Mouse (Mus musculus): ENCODE measurements around the gene Cpt1b. TPM values are rescaled to one million over a fixed set of nuclear protein-coding genes. Genes with fewer than 3 reads are reported as not detected.

The Cpt1b gene
- polyA plus RNA-seq, 1 experiment from 2014 or later, result 2.3 TPM

DNA sequence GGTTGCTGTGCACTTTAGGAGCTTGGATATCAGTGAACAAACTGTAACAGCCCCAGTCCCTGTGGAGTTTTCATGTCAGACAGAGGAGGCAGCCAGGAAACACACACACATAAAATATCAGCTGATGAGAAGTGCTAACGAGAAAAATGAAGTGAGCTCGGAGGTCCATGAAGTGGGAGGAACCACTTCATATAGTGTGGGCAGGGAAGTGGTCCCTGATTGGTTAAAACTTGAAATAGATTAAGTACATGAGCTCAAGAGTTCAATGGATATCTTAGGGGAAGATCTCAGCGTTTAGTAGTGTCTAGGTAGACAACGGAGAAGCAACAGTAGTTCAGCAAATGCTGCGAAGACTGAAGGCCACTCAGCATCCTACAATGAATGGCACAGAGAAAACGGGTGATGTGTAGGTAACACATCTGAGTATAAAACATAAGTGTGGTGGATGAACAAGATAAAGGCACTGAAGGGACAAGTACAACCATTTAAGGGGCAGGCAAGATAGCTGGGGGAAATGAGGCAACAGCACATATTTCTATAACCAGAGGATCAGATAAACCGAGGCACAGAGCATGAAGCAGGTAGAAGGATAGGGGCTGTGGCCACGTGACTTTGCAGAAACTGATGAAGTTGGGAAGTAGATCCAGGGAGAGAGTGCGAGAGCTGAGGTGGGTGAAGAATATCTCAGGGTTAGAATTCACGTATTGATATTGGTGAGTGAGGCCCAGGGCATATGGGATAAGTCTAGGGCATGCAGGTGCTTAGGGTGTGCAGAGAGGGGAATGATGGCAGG lies 20.6 kb downstream of the Cpt1b start:
- Histone ChIP-seq H3K27ac (no peak overlapping the region), H3K4me3 (no peak overlapping the region), H3K36me3 (no peaks in the 10 kb centered on the region), H3K9ac (no peak overlapping the region), H3K27me3 (replicated peaks) (no peaks in the 10 kb centered on the region), H3K4me1 (no peaks in the 10 kb centered on the region), H3K9me3 (replicated peaks) (0 out of 2 replicates have a peak, but pooled peaks cover 5% of the 10 kb centered on the region), H3K4me2 (no peak overlapping the region)
- no peak for ATAC-seq
- WGBS (ENCODE audit: insufficient replicate concordance), result 59% methylated on average over 10 of the region's 10 CpGs

DNA sequence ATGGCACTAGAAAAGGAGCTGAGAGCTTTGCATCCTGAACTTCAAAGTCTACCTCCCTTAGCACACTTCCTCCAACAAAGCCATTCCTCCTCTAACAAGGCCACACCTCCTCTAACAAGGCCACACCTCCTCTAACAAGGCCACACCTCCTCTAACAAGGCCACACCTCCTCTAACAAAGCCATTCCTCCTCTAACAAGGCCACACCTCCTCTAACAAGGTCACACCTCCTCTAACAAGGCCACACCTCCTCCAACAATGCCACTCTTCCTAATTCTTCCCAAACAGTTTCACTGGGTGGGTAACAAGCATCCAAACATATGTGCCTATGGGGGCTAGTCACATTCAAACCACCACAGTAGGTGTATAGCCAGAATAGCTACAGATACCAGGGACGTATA lies 23.2 kb downstream of the Cpt1b start:
- Histone ChIP-seq H3K4me2 (no peak overlapping the region), H3K27me3 (replicated peaks) (no peaks in the 10 kb centered on the region), H3K27ac (no peak overlapping the region), H3K4me3 (no peak overlapping the region), H3K9me3 (replicated peaks) (no peaks in the 10 kb centered on the region), H3K9ac (no peak overlapping the region), H3K4me1 (no peaks in the 10 kb centered on the region), H3K36me3 (no peaks in the 10 kb centered on the region)
- ATAC-seq, result no peak
- 73% methylated on average over 1 of the region's 1 CpGs for WGBS (ENCODE audit: insufficient replicate concordance)

DNA sequence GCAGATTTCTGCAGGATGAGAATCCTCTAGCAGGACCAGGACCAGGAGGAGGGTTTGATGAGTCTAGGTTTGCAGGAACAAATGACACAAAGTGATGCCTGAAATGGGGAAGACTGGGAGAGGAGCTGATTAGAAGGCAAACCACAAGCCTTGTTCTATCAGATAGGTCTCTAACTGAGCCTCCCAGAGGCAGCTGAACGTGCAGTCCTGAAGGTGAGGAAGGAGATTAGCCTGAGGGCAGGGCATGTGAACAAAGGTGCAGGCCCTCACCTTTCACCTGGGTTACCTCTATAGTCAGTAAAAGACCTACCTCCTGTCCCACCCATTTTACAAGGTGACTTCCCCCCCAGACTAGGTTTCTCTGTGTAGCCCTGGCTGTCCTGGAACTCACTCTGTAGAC lies 25.9 kb downstream of the Cpt1b start:
- Histone ChIP-seq H3K4me2 (no peak overlapping the region), H3K9ac (no peak overlapping the region), H3K36me3 (no peaks in the 10 kb centered on the region), H3K4me1 (no peaks in the 10 kb centered on the region), H3K9me3 (replicated peaks) (no peaks in the 10 kb centered on the region), H3K27ac (no peak overlapping the region), H3K27me3 (replicated peaks) (no peaks in the 10 kb centered on the region), H3K4me3 (no peak overlapping the region)
- ATAC-seq, result no peak
- WGBS (ENCODE audit: insufficient replicate concordance), result 6% methylated on average over 1 of the region's 1 CpGs

DNA sequence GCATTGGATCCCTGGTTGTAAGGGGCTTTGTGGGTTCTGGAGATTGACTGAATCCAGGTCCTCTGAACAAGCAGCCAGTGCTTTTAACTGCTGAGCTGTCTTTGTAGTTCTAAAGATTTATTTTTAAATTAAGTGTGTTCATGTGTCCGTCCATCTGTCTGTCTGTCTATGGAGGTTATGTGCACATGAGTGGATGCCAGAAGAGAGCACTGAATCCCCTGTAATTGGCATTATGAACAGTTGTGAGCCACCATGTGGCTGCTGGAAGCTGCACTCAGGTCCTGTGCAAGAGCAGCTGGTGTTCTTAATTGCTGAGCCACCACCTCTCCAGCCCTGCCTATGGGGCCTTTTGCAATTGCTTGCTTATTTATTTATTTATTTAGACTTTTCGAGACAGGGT lies 27.5 kb downstream of the Cpt1b start:
- Histone ChIP-seq H3K9me3 (replicated peaks) (no peaks in the 10 kb centered on the region), H3K4me1 (no peaks in the 10 kb centered on the region), H3K4me2 (no peak overlapping the region), H3K27ac (no peak overlapping the region), H3K27me3 (replicated peaks) (no peaks in the 10 kb centered on the region), H3K4me3 (no peak overlapping the region), H3K36me3 (no peaks in the 10 kb centered on the region), H3K9ac (no peak overlapping the region)
- WGBS (ENCODE audit: insufficient replicate concordance), result 69% methylated on average over 2 of the region's 2 CpGs
- no peak for ATAC-seq

DNA sequence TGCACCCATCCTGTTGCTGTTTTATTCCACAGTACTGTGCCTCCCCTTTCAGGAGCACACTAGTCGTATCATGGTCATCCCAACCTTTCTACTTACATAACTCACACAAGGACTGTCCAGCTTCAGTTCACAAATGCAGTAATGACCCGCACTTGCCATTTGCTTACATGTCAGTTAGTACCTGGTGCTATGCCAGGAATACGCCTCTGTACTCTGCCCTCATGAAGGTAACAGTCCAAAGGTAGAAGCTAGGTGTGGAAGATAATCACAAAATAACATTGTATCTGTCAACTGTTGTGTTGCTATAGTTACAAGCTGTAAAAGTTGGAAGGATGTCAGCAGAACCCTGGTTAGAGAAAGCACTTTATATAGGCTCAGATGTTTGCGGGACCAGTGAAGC lies 28.8 kb downstream of the Cpt1b start:
- Histone ChIP-seq H3K27me3 (replicated peaks) (peaks cover 10% of the 10 kb centered on the region; the same call in 1 of the 2 replicates), H3K4me1 (no peaks in the 10 kb centered on the region), H3K9me3 (replicated peaks) (no peaks in the 10 kb centered on the region), H3K36me3 (no peaks in the 10 kb centered on the region), H3K9ac (no peak overlapping the region), H3K4me3 (no peak overlapping the region), H3K4me2 (no peak overlapping the region), H3K27ac (no peak overlapping the region)
- WGBS (ENCODE audit: insufficient replicate concordance), result 72% methylated on average over 4 of the region's 4 CpGs
- no peak for ATAC-seq

DNA sequence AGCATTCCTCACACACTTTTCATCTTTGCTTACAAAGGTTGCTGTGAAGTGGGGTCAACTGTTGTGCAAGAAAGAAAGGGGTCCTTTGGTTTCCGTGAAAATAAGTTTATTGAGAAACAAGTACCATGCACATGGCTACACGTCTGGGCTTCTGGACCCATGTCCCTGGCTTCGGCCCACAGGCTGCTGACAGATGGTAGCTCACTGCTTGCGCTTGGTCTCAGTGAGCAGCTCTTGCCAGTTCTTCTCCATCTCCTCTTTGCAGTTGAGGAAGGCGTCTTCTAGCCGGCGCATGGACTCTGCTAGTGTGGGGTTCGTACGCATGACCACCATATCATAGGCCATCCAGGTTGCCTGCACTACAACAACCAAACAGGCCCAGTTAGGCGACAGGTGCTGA lies 35.6 kb downstream of the Cpt1b start:
- no peak for ATAC-seq
- WGBS (ENCODE audit: insufficient replicate concordance), result 83% methylated on average over 10 of the region's 10 CpGs
- Histone ChIP-seq H3K4me1 (no peaks in the 10 kb centered on the region), H3K9ac (no peak overlapping the region), H3K36me3 (no peaks in the 10 kb centered on the region), H3K27me3 (replicated peaks) (peaks cover 42% of the 10 kb centered on the region), H3K27ac (no peak overlapping the region), H3K9me3 (replicated peaks) (no peaks in the 10 kb centered on the region), H3K4me3 (no peak overlapping the region), H3K4me2 (no peak overlapping the region)

DNA sequence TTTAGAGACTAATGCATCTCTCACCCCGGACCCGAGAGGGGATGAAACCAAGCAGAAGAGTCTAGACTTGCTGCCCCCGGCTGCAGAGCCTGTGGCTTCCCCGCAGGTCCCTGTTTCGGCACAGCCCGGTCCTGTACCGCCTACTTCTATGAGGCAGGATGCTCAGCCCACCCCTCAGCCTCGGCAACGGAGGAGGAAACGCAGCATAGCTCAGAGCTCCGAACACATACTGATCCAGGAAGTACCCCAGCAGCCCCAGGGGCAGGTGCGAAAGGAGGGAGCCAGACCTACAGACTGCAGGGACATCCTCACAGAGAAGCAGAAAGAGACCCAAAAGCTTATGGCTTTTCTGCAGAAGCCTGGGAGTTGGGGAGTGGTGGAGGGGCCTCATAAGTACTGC lies 38.5 kb downstream of the Cpt1b start:
- H3K36me3 ChIP-seq, result no peaks in the 10 kb centered on the region
- peaks cover 57% of the 10 kb centered on the region for H3K27me3 ChIP-seq (replicated peaks)
- no peak overlapping the region for H3K4me3 ChIP-seq
- no peak overlapping the region for H3K9ac ChIP-seq
- no peak overlapping the region for H3K4me2 ChIP-seq
- 28% methylated on average over 12 of the region's 12 CpGs for WGBS (ENCODE audit: insufficient replicate concordance)
- no peaks in the 10 kb centered on the region for H3K4me1 ChIP-seq
- no peaks in the 10 kb centered on the region for H3K9me3 ChIP-seq (replicated peaks)
- no peak overlapping the region for H3K27ac ChIP-seq
- no peak for ATAC-seq

DNA sequence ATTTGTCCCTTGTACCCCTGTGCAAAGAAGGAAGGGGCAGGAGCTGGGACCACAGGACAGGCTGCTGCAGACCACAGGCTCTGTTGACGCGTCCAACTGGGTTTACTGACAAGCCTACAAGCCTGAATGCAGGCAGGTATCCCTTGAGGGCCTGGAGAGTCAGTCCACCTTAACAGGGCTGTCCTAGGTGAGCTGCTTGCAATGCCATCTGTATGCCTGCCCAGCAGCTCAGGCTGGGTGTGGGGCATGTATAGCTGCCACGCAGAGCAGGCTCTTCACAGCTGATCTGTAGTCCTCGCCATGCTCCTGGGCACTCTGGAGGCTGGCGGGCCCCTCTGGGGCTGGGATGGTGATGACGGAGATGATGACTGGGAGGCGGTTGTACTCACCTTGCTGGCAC lies 41.0 kb downstream of the Cpt1b start, which contains the start of gene Klhdc7b:
Klhdc7b (plus strand) TSS at position 301 of the 400 bp plus-strand sequence.
- H3K9ac ChIP-seq, result no peak within 1 kb of the TSS
- peaks cover 65% of the 10 kb centered on the region for H3K27me3 ChIP-seq (replicated peaks)
- no peak within 1 kb of the TSS for H3K27ac ChIP-seq
- no peak for ATAC-seq
- peaks cover 2% of the 10 kb centered on the region for H3K4me1 ChIP-seq
- WGBS (ENCODE audit: insufficient replicate concordance), result 78% methylated on average over 7 of the region's 7 CpGs
- no peaks in the 10 kb centered on the region for H3K36me3 ChIP-seq
- H3K4me3 ChIP-seq, result no peak within 1 kb of the TSS
- no peaks in the 10 kb centered on the region for H3K9me3 ChIP-seq (replicated peaks)
- H3K4me2 ChIP-seq, result no peak within 1 kb of the TSS

DNA sequence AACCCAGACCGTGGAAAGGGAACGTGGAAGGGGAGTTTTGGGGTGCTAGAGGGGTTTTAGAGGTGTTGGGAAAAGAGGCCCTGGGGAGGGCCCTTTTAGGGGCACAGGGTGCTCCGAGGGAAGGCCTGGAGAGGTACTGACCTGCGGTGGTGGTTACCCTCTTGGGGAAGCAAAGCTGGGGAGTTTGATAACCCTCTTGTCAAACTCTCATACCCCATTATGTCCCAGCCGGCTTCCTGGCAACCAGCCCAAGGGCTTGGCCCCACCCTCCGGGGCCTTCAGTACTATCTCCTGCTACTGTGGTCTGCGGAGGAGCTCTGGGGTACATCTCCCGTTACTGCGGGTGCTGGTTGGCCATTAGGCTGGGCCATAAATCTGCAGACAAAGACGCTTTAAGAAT lies 46.2 kb downstream of the Cpt1b start:
- peak; percentile 47; the same call in 1 of the 2 replicates for ATAC-seq
- Histone ChIP-seq H3K9me3 (replicated peaks) (no peaks in the 10 kb centered on the region), H3K36me3 (no peaks in the 10 kb centered on the region), H3K27me3 (replicated peaks) (peaks cover 66% of the 10 kb centered on the region), H3K27ac (no peak overlapping the region), H3K4me1 (peaks cover 27% of the 10 kb centered on the region), H3K4me3 (peak overlapping the region; percentile 48), H3K4me2 (peak overlapping the region; percentile 75), H3K9ac (peak overlapping the region; percentile 58; the same call in 1 of the 2 replicates)
- 3% methylated on average over 10 of the region's 10 CpGs for WGBS (ENCODE audit: insufficient replicate concordance)

DNA sequence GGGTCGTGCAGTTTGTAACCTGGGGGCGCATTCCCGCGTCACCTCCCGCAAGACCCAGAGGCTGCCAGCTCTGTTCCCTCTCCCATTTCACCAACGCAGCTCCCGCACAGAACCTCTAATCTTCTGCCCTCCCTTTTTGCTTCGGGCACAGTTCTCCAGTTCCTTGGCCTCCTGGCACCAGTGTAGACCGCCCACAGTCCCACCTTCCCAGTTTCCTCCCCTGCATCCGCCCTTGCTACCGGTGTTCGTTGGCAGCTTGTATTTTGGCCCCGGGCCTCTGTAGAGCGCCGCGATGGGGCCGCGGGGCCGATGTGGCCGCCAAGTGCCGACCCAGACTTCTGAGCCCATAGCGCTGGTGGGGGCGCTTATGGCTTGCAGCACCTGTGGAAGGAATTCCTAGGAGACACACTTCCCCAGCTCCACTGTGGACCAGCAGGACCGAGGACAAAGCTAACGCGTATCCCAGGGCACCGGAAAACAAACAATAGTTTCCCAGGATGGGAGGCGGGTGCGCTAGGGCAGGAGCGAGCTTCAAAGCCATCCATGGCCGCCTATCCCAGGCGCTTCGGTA lies 46.7 kb downstream of the Cpt1b start, which contains the start of gene Odf3b:
Odf3b (minus strand) TSS at position 452 of the 571 bp plus-strand sequence.
- no peak for ATAC-seq
- 2% methylated on average over 33 of the region's 33 CpGs for WGBS (ENCODE audit: insufficient replicate concordance)
- no peak within 1 kb of the TSS for H3K27ac ChIP-seq
- H3K4me1 ChIP-seq, result peaks cover 32% of the 10 kb centered on the region
- peaks cover 63% of the 10 kb centered on the region for H3K27me3 ChIP-seq (replicated peaks)
- peak within 1 kb of the TSS; percentile 48 for H3K4me3 ChIP-seq
- no peaks in the 10 kb centered on the region for H3K36me3 ChIP-seq
- peak within 1 kb of the TSS; percentile 75 for H3K4me2 ChIP-seq
- no peaks in the 10 kb centered on the region for H3K9me3 ChIP-seq (replicated peaks)
- peak within 1 kb of the TSS; percentile 58 for H3K9ac ChIP-seq

DNA sequence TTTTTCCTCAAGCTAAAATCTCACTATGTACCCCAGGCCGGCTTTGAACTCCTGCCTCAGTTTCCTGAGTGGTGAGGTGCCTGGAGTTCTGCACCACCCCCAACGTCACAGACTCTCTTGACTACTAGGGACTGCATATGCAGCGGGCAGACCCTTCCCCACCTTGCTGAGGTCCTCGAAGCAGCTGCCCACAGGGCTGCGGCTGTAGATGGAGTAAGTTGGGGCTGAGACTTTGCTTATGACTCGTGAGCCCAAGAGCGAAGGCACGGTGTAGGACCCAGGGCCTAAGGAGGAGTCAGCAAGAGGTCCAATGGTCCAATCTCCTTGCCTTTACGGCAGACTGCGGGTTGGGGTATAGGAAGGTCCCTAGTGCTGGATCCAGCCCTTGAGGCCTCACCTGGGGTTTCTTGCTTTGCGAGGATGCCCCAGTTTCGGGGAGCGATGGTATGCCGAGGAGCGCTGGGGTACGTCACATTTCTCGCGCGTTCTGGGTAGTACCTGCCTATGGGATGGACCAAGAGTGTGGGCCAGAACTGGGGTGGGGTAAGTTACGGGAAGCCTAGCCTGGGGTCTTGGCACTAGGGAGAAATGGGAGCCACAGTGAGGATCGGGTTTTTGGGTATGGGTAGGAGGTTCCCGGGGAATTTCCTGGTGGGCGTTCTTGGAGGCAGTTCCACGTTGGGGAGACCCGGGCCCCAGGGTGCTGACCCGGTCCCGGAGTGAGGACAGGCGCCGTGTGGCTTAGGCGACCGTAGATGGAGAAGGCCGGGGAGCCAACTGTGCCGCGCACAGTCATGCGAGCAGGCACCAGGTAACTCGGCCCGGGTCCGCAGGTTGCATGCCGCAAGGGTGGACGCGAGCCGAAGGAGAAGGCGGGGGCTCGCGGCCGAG lies 47.5 kb downstream of the Cpt1b start:
- H3K27me3 ChIP-seq (replicated peaks), result peaks cover 58% of the 10 kb centered on the region

More for the DNA sequence above, 47.5 kb downstream of the Cpt1b start:
- H3K36me3 ChIP-seq, result no peaks in the 10 kb centered on the region
- ATAC-seq, result no peak
- H3K4me1 ChIP-seq, result peaks cover 33% of the 10 kb centered on the region
- H3K4me3 ChIP-seq, result peak overlapping the region; percentile 48
- peak overlapping the region; percentile 58; the same call in 1 of the 2 replicates for H3K9ac ChIP-seq
- H3K4me2 ChIP-seq, result peak overlapping the region; percentile 75
- WGBS (ENCODE audit: insufficient replicate concordance), result 19% methylated on average over 46 of the region's 46 CpGs
- no peaks in the 10 kb centered on the region for H3K9me3 ChIP-seq (replicated peaks)
- no peak overlapping the region for H3K27ac ChIP-seq

Data from liver, embryonic 12.5 days (tissue).